Mouse (Mus musculus) layer of hippocampus, adult 8-10 months (tissue): ENCODE data around the gene Ssh3. TPM values are rescaled to one million over a fixed set of nuclear protein-coding genes. Genes with fewer than 3 reads are reported as not detected.

Experiments used
- DNase-seq, 2 experiments: peaks; one replicate each; pipeline ENCODE4 v3.0.0; 2022; ENCODE audit warnings: low spot score in 2 of 2
- microRNA-seq, 2 experiments: library from miRNA; unstranded; fragments of <30 nt; microRNA quantifications; one replicate each; pipeline ENCODE4 v1.2.0; 2022
- total RNA-seq, 4 experiments: library from RNA; stranded (reverse); gene quantifications; 2 replicates each; pipeline ENCODE4 v1.2.4; 2022

The Ssh3 gene
- total RNA-seq, 4 experiments from 2014 or later: 64.8 to 79.5 (median 68.0) TPM

DNA sequence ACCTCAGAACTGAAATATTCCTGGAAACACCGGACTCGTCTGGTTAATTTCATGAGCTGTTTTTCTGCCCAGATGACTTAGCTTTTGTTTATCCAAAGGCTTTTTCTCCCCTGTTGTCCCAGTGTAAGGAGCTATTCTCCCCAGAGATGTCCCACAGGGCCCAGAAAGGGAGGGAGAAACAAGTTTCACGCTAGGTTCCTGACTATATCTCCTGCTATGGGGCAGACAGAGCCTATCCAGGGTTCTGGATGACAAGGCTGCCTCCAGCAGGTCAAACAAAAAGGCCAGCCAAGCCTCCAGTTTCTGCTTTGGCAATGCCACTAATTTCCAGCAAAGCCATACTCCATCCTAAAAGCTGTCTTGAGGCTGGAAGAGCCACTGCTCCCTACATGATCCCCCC lies 51.1 kb downstream of the Ssh3 start:
- no peak for DNase-seq

DNA sequence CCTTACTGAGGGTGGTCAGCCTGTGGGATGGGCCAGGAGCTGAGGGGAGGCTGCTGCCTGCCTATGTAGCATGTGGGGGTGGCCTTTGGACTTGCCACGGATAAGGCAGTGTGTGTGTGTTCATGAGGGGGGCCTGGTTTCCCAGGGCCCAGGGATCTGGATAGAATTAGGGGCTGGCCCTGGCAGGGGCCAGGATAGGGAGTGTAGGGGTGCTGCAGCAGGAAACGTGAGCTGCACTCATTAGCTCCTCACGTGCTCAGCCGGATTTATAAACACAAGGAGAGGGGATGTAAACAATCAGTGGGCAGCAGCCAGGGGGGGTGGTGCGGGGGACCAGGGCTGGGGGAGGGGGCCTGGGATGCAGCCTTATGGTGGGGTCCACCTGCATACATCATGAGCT lies 51.8 kb downstream of the Ssh3 start:
- no peak for DNase-seq

GRCm38 (mm10) chr19:4216041-4216685 lies 52.8 kb downstream of the Ssh3 start:
- DNase-seq: no peak

- DNase-seq: no peak
These were observed 53.5 kb downstream of the Ssh3 start for GRCm38 (mm10) chr19:4215451-4215840.

DNA sequence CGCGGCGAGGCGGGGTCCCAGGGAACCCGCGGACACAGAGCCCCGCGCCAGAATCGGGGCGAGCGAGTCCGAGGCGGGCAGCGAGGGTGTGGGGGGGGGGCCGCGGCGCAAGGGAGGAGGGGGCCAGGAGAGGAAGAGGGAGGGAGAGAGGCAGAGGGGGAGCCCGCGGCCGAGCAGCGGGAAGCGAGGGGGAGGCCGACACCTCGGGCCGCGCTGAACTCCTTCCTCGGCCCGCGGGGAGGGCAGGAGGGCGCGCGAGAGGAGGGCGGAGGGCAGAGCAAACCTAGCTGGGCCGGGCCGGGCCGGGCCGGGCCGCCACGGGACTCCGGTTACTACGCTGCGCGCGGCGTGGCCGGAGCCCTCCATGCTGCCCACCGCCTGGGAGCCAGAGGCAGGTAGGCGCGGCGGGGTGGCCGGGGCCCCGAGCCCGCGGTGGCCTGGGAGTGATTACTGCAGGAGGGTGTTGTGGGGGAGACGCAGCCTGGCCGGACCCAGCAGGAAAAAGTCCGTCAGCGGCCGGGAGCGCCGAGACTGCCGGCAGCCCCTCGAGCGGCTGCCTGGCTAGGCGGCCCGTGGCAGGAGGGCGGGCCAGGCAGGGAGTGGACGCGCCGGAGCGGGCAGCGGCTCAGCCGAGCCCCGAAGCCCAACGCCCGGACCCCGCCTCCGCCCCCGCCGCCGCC lies 54.1 kb downstream of the Ssh3 start:
- no peak for DNase-seq

GRCm38 (mm10) chr19:4214071-4214770 lies 54.8 kb downstream of the Ssh3 start, which contains the start of the genes Clcf1 and AC109138.7:
Clcf1 (plus strand) TSS chr19:4214238.
AC109138.7 (plus strand) TSS chr19:4214357.
- no peak for DNase-seq

DNA sequence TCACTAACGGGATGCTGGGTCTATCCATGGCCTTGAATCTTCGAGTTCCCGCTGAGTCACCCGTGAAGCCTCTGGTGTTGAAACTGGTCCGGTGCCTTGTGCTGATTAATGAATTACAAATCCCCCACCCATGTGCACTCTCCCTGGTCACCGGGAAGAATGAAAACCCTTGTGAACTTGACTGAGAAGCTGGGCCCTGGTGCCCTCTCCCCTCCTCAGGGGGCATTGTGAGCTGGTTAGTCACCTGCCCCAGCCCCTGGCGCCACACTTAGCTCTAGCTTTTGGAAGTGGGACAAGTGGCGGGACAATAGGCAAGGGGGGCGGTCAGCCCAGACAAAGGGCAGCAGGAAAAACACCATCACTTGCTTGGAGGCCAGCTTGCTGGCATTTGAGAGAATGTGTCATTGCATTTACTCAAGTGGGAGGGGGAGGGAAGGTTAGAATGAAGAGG lies 55.4 kb downstream of the Ssh3 start:
- DNase-seq: no peak

DNA sequence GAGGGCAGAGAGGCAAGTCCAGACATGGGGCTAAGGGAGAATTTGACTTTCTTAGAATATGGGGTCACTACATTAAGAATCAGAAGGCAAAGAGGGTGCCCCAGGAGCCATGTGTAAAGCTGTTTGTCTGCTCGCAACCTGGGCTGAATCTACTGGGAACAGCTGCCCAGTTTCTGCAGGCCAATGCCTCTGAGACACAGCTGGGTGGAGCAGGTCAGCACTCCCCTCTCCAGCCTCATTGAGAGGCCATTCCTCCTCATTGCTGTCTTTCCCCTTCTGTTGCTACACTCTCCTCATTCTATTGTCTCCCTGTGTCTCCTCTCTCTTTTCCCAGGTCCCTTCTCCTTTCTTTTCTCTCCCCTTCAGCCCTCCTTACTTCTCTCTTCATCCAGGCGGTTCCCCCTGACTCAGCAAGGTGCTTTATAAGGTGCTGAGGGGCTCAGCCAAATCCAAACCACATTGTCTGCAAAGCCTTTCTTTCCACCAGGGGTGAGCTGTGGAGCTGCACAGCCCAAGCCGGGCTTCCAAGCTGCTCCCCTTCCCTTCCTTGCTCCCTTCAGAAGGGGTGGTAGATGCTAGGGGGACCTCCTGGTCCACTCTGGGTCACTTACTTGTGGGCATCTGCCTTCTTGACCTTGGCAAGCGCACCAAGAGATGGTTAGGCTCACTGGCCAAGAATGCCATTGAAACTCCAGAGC lies 56.9 kb downstream of the Ssh3 start:
- no peak for DNase-seq

Small RNAs within 50 kb of the gene (microRNA-seq; reads per million reads assigned to microRNA genes)
- gene Gm26115: 0 reads per million in 2 experiments
- gene Mir6985: 4.0 to 7.7 reads per million in 2 experiments

Other genes starting within 250 kb of the Ssh3 start
- 100 to 1,000 TPM; 395 to 468 (median 434) TPM for gene Gstp1, start 231.2 kb downstream of the Ssh3 start, total RNA-seq
- 10 to 100 TPM; 44.8 to 75.0 (median 48.9) TPM for gene Gstp2, start 223.2 kb downstream of the Ssh3 start, total RNA-seq
- not detected for gene Gstp3, start 209.6 kb downstream of the Ssh3 start, total RNA-seq
- not detected for gene Cabp2, start 187.6 kb downstream of the Ssh3 start, total RNA-seq
- gene Cdk2ap2, start 172.0 kb downstream of the Ssh3 start, total RNA-seq: 10 to 100 TPM; 27.6 to 38.9 (median 31.5) TPM
- gene Pitpnm1, start 169.2 kb downstream of the Ssh3 start, total RNA-seq: 100 to 1,000 TPM; 180 to 200 (median 193) TPM
- 100 to 1,000 TPM; 117 to 127 (median 123) TPM for gene Aip, start 143.3 kb downstream of the Ssh3 start, total RNA-seq
- under 1 TPM in 1 of 4 experiments, not detected in 3; 0.07 TPM for gene Gpr152, start 129.4 kb downstream of the Ssh3 start, total RNA-seq
- under 1 TPM in 1 of 4 experiments, not detected in 3; 0.68 TPM for gene Cabp4, start 125.1 kb downstream of the Ssh3 start, total RNA-seq
- 10 to 100 TPM; 83.8 to 99.0 (median 98.2) TPM for gene Coro1b, start 120.6 kb downstream of the Ssh3 start, total RNA-seq
- 1 to 10 TPM; 1.3 to 4.4 (median 1.6) TPM for gene Ptprcap, start 115.6 kb downstream of the Ssh3 start, total RNA-seq
- 10 to 100 TPM; 30.1 to 44.3 (median 41.1) TPM for gene Rps6kb2, start 105.8 kb downstream of the Ssh3 start, total RNA-seq
- 10 to 100 TPM in 1 of 4 experiments, 1 to 10 TPM in 3; 6.3 to 10.1 (median 8.9) TPM for gene Carns1, start 93.7 kb downstream of the Ssh3 start, total RNA-seq
- gene Tbc1d10c, start 77.9 kb downstream of the Ssh3 start, total RNA-seq: 1 to 10 TPM in 3 of 4 experiments, under 1 TPM in 1; 0.66 to 2.0 (median 1.4) TPM
- 100 to 1,000 TPM; 255 to 271 (median 266) TPM for gene Ppp1ca, start 77.1 kb downstream of the Ssh3 start, total RNA-seq
- 10 to 100 TPM in 2 of 4 experiments, 1 to 10 TPM in 2; 8.7 to 11.6 (median 9.7) TPM for gene Rad9a, start 67.5 kb downstream of the Ssh3 start, total RNA-seq
- gene Clcf1, start 54.9 kb downstream of the Ssh3 start, total RNA-seq: 1 to 10 TPM in 3 of 4 experiments, under 1 TPM in 1; 0.70 to 3.3 (median 1.9) TPM
- not detected for gene AC109138.7, start 54.8 kb downstream of the Ssh3 start, total RNA-seq
- 10 to 100 TPM; 13.3 to 25.1 (median 18.5) TPM for gene Pold4, start 37.3 kb downstream of the Ssh3 start, total RNA-seq
- 10 to 100 TPM; 60.3 to 77.2 (median 67.3) TPM for gene Ankrd13d, start 14.0 kb upstream of the Ssh3 start, total RNA-seq
- 100 to 1,000 TPM; 174 to 191 (median 186) TPM for gene Grk2, start 37.0 kb upstream of the Ssh3 start, total RNA-seq
- gene Kdm2a, start 129.1 kb upstream of the Ssh3 start, total RNA-seq: 10 to 100 TPM; 79.2 to 87.3 (median 84.4) TPM
- 1 to 10 TPM in 1 of 4 experiments, under 1 TPM in 3; 0.74 to 1.1 (median 0.85) TPM for gene Rhod, start 170.3 kb upstream of the Ssh3 start, total RNA-seq
- gene Syt12, start 208.3 kb upstream of the Ssh3 start, total RNA-seq: 10 to 100 TPM; 29.2 to 31.3 (median 30.2) TPM
- not detected for gene 2010003K11Rik, start 229.4 kb upstream of the Ssh3 start, total RNA-seq
- gene Pcx, start 241.3 kb upstream of the Ssh3 start, total RNA-seq: 10 to 100 TPM; 64.5 to 72.7 (median 68.1) TPM